In the genomic region with DNA sequence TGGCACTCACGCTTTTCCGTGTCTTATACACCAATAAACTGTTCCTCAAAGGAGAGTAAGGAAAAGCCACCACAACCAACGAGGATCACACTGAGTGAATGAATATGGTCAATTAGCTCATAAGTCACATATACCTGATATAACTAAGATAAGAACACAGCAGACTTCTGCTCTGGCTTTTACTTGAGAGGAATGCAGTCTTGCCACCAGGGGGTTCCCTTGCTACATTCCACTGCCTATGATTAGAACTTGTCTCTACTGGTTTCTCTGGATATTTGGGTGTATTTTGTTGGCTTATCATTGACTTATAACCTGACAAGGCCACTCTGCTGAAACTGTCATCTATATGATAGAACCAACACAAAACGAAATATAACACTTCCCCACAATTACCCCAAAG, we compare ENCODE assay signal across 9 mouse cellular contexts. TPM values are rescaled to one million over a fixed set of nuclear protein-coding genes. Genes with fewer than 3 reads are reported as not detected.
DNase-seq lines count a peak whose midpoint lies in the region; ATAC-seq and TF ChIP-seq lines count a peak whose summit lies in the region.
"Had no signal": no experiment of that assay in that cellular context is flagged by ENCODE, and none has a peak within 500 bp of the region (broad histone marks: within the 10 kb centered on the region; RNA-seq: fewer than 3 reads in every experiment).

No protein-coding gene starts in this region.

- TF ChIP-seq CTCF in lung, postnatal 0 days (IDR thresholded peaks at IDR 0.05): peak; percentile 78

- ATAC-seq in forebrain, embryonic 11.5 days (replicated peaks; ENCODE audit: low FRiP score): 0 out of 2 replicates have a peak, but pooled peaks have one; percentile 32
- no peak for ATAC-seq in forebrain, embryonic 13.5 days
- ATAC-seq in lung, postnatal 0 days: no peak
- no peak for ATAC-seq in megakaryocyte, adult 5-6 weeks (ENCODE audit: poor library complexity, severe bottlenecking)

- WGBS in forebrain, embryonic 11.5 days: 84% methylated on average over 4 of the region's 4 CpGs
- 76% methylated on average over 4 of the region's 4 CpGs for WGBS in forebrain, embryonic 13.5 days
- WGBS in lung, postnatal 0 days: 58% methylated on average over 4 of the region's 4 CpGs

- H3K9me3 ChIP-seq in forebrain, embryonic 11.5 days (ENCODE audit: control insufficient read depth, low read length): no peaks in the 10 kb centered on the region
- H3K9me3 ChIP-seq in forebrain, embryonic 13.5 days (replicated peaks): no peaks in the 10 kb centered on the region
- H3K9me3 ChIP-seq in lung, postnatal 0 days (ENCODE audit: low read length): no peaks in the 10 kb centered on the region

- H3K4me1 ChIP-seq in forebrain, embryonic 11.5 days (replicated peaks; ENCODE audit: control insufficient read depth, insufficient read depth, low read length): no peaks in the 10 kb centered on the region
- no peaks in the 10 kb centered on the region for H3K4me1 ChIP-seq in forebrain, embryonic 13.5 days
- no peaks in the 10 kb centered on the region for H3K4me1 ChIP-seq in lung, postnatal 0 days (ENCODE audit: insufficient read depth, low read depth, low read length)

- H3K27ac ChIP-seq in forebrain, embryonic 11.5 days (ENCODE audit: low read depth, low read length): no peak overlapping the region
- H3K27ac ChIP-seq in forebrain, embryonic 13.5 days: no peak overlapping the region
- no peak overlapping the region for H3K27ac ChIP-seq in lung, postnatal 0 days (ENCODE audit: low read length)

- TF ChIP-seq EP300 in lung, postnatal 0 days (IDR thresholded peaks at IDR 0.05): no peak

- no peak overlapping the region for H3K9ac ChIP-seq in forebrain, embryonic 11.5 days (ENCODE audit: low read length)
- H3K9ac ChIP-seq in forebrain, embryonic 13.5 days: no peak overlapping the region
- H3K9ac ChIP-seq in lung, postnatal 0 days (replicated peaks; ENCODE audit: low read depth): no peak overlapping the region

- H3K4me3 ChIP-seq in forebrain, embryonic 11.5 days (ENCODE audit: low read depth, low read length): no peak overlapping the region
- no peak overlapping the region for H3K4me3 ChIP-seq in forebrain, embryonic 13.5 days
- H3K4me3 ChIP-seq in lung, postnatal 0 days (ENCODE audit: low read depth, low read length): no peak overlapping the region

- DNase-seq in forebrain, embryonic 11.5 days (ENCODE audit: low spot score): no peak
- peak; percentile 36 for DNase-seq in urinary bladder, postnatal 25 days (ENCODE audit: low spot score)
- DNase-seq in urinary bladder, adult 2 months (ENCODE audit: low spot score): no peak
- peak; percentile 39 for DNase-seq in kidney, postnatal 14 days
- peak; percentile 43 for DNase-seq in lung, postnatal 0 days (ENCODE audit: low spot score)
- DNase-seq in c-Kit-positive CD71-positive TER-119-positive erythroid progenitor cells, embryonic 14.5 days (ENCODE audit: low spot score): no peak

- H3K36me3 ChIP-seq in forebrain, embryonic 11.5 days (ENCODE audit: control insufficient read depth, insufficient read depth, low read length): no peaks in the 10 kb centered on the region
- H3K36me3 ChIP-seq in forebrain, embryonic 13.5 days (ENCODE audit: poor library complexity, severe bottlenecking): no peaks in the 10 kb centered on the region
- no peaks in the 10 kb centered on the region for H3K36me3 ChIP-seq in lung, postnatal 0 days (ENCODE audit: insufficient read depth, low read length)

- H3K4me2 ChIP-seq in forebrain, embryonic 11.5 days (ENCODE audit: low read depth, low read length, severe bottlenecking): no peak overlapping the region
- H3K4me2 ChIP-seq in forebrain, embryonic 13.5 days: no peak overlapping the region
- no peak overlapping the region for H3K4me2 ChIP-seq in lung, postnatal 0 days (replicated peaks; ENCODE audit: low read depth, low read length)

- no peaks in the 10 kb centered on the region for H3K27me3 ChIP-seq in forebrain, embryonic 11.5 days (ENCODE audit: control insufficient read depth, insufficient read depth, low read length)
- no peaks in the 10 kb centered on the region for H3K27me3 ChIP-seq in forebrain, embryonic 13.5 days
- H3K27me3 ChIP-seq in lung, postnatal 0 days (replicated peaks; ENCODE audit: insufficient read depth, low read length): no peaks in the 10 kb centered on the region

RNA-seq across cellular contexts. Expression of gene Ifi44l, which starts 12.4 kb away (rescaled TPM):
- polyA plus RNA-seq in forebrain, embryonic 11.5 days (2014; fragmentation: Nextera tagmentation; extraction: Ambion mirVana): not detected in 2 replicates
- not detected in 2 replicates for polyA plus RNA-seq in forebrain, embryonic 13.5 days (2015; fragmentation: Nextera tagmentation; extraction: Ambion mirVana)
- polyA plus RNA-seq in urinary bladder, adult 2 months (2012; rRNA removed): 0.04 TPM in 1 of 2 replicates, not detected in the other
- polyA plus RNA-seq in lung, postnatal 0 days (2015; fragmentation: Nextera tagmentation; extraction: Ambion mirVana): 0.10 TPM in 1 of 2 replicates, not detected in the other
- total RNA-seq in megakaryocyte, adult 5-6 weeks (2015): not detected in 2 replicates
- total RNA-seq in megakaryocyte, adult 5-6 weeks (2017): not detected in 2 replicates
- polyA plus RNA-seq: stomach, embryonic 14.5 days had no signal

RNA-seq across cellular contexts. Expression of gene Ifi44, which starts 25.3 kb away (rescaled TPM):
- polyA plus RNA-seq in forebrain, embryonic 11.5 days (2014; fragmentation: Nextera tagmentation; extraction: Ambion mirVana): 0.07 TPM in 1 of 2 replicates, not detected in the other
- 0.06 TPM in 1 of 2 replicates, not detected in the other for polyA plus RNA-seq in forebrain, embryonic 13.5 days (2015; fragmentation: Nextera tagmentation; extraction: Ambion mirVana)
- polyA plus RNA-seq in urinary bladder, adult 2 months (2012; rRNA removed): 3.5 and 3.8 TPM in 2 replicates
- polyA plus RNA-seq in lung, postnatal 0 days (2015; fragmentation: Nextera tagmentation; extraction: Ambion mirVana): 1.6 and 2.4 TPM in 2 replicates
- 0.38 and 1.4 TPM in 2 replicates for total RNA-seq in megakaryocyte, adult 5-6 weeks (2015)
- 1.8 and 4.5 TPM in 2 replicates for total RNA-seq in megakaryocyte, adult 5-6 weeks (2017)

Comparison
In these comparisons a context has a peak if more than half of its experiments do, and no peak if none do; other contexts are left out.
1. DNase-seq: peak in urinary bladder, postnatal 25 days (single experiment), kidney, postnatal 14 days (single experiment) and lung, postnatal 0 days (single experiment); none in forebrain, embryonic 11.5 days (single experiment), urinary bladder, adult 2 months (single experiment) and c-Kit-positive CD71-positive TER-119-positive erythroid progenitor cells, embryonic 14.5 days (single experiment).